Mouse (Mus musculus) brain, adult 2 months (tissue): ENCODE data around the gene AC192777.2.
"Not testable (repeated sequence)": the region's sequence is repeated elsewhere in the genome, so short reads cannot be mapped to it uniquely, and the experiment has no call there.

ENCODE experiments used
- DNase-seq: peaks from one replicate; pipeline ENCODE4 v3.0.0; 2011; ENCODE audit warnings: low read depth, low spot score

The AC192777.2 gene

GRCm38 (mm10) chr17:40095150-40095549 lies at the start of gene AC192777.2:
TSS of gene AC192777.2 (plus strand) at chr17:40095450.
- DNase-seq, result not testable (repeated sequence)

DNA sequence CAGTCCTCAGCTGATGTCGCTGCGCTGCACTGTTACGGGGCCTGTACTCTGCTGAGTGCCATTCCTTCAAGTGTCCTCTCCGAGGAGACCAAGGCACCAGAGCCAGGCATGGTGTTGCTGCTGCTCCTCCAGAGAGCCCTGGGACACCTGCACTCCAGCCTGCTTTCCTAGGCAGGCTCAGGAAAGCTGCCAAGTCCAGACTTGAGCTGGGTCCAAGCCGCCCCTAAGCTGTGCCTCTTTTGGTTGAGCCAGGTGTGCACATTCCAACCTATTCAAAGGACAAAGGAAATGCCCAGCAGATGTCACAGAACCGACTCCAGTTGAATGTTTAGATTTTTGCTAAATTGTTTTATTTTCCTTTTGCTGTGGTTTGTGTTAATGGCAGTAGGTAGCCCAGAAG lies 20.9 kb downstream of the AC192777.2 start:
- DNase-seq, result peak; percentile 0

- peak; percentile 15 for DNase-seq
These were observed 21.6 kb downstream of the AC192777.2 start for GRCm38 (mm10) chr17:40116877-40117276.
